16 mouse cellular contexts compared by ENCODE assay signal in genomic region chr1:75869414-75869813, GRCm38 (mm10).
DNase-seq lines count a peak whose midpoint lies in the region; ATAC-seq lines count a peak whose summit lies in the region.
"Had no signal": no experiment of that assay in that cellular context is flagged by ENCODE, and none has a peak within 500 bp of the region (broad histone marks: within the 10 kb centered on the region; RNA-seq: fewer than 3 reads in every experiment).

No protein-coding gene starts in this region.

- DNase-seq in frontal cortex, postnatal 36 days (ENCODE audit: low spot score in 2 of 2) = no peak
- peak; percentile 2 for DNase-seq in left cerebral cortex, adult 11 months (ENCODE audit: low spot score)
- DNase-seq in left cerebral cortex, adult 18-20 months (ENCODE audit: low spot score in 2 of 2) = no peak
- DNase-seq in brain, adult 2 months (ENCODE audit: low read depth, low spot score) = peak; percentile 55
- peak; percentile 67 for DNase-seq in telencephalon, adult 2 months (ENCODE audit: low read depth, low spot score)
- no peak for DNase-seq in layer of hippocampus, adult 9-10 months (ENCODE audit: low spot score)
- DNase-seq: adrenal gland, adult 2 months; adrenal gland, postnatal 10 days; adrenal gland, postnatal 25 days; cerebellum, adult 11-12 months; cerebellum, adult 2 months; cerebellum, adult 9-10 months; cerebellum, postnatal 10 days; cerebellum, postnatal 25 days had no signal

- peak; percentile 66 for ATAC-seq in frontal cortex, adult (ENCODE audit: low TSS enrichment)
- ATAC-seq: forebrain, embryonic 14.5 days had no signal

Comparison
In these comparisons a context has a peak if more than half of its experiments do, and no peak if none do; other contexts are left out.
1. DNase-seq: peak in left cerebral cortex, adult 11 months (single experiment), brain, adult 2 months (single experiment) and telencephalon, adult 2 months (single experiment); none in frontal cortex, postnatal 36 days (0 of 2), left cerebral cortex, adult 18-20 months (0 of 2) and layer of hippocampus, adult 9-10 months (single experiment).